Mouse (Mus musculus): ENCODE measurements around the gene Slc35b2. TPM values are rescaled to one million over a fixed set of nuclear protein-coding genes. Genes with fewer than 3 reads are reported as not detected.

The Slc35b2 gene
- polyA plus RNA-seq, 1 experiment from 2014 or later: 91.5 TPM

DNA sequence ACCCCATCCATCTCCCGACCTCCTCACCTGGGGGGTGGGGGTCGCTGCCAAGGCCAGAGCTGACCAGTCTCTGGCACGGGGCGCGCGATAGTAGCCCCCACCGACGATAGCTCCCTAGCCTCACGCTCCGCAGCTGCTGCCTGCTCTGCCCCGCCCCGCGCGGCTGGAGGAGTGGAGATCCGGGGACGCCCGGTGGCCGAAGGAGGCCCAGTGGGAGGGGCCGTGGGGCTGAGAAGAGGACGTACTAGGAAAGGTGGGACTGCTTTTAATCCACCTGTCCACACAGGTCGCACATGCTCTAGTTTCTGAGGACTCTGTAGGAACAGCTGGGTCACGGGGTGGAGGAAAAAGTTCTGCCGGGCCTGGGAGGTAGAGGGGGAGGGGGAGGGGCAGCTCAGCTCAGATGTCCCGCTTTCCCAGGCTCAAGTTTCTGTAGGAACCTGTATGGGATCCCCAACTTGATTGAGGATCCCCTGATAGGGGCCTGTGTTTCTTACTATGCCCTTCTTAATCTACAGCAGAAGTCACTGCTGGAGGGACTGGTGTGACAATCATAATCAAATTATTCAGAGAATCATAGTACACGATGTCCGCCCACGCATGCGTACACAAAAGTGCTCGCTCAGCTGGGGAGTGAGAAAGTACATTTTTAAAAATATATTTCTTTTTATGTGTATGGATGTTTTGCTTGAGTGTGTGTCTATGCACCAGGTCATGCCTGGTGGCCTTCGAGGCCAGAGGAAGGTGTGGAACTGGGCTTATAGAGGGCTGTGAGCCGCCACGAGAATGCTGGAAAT is 36.0 kb downstream of the Slc35b2 start, which contains the start of gene Slc29a1:
Slc29a1 (minus strand) TSS at position 161 of the 797 bp plus-strand sequence.
- Histone ChIP-seq H3K36me3 (ENCODE audit: control insufficient read depth, insufficient read depth) (no peaks in the 10 kb centered on the region), H3K27ac (ENCODE audit: low read length) (no peak within 1 kb of the TSS), H3K4me3 (replicated peaks; ENCODE audit: low read length) (0 out of 2 replicates have a peak within 1 kb of the TSS, but pooled peaks have one; percentile 19), H3K4me2 (ENCODE audit: low read length) (peak within 1 kb of the TSS; percentile 45), H3K9ac (replicated peaks; ENCODE audit: low read depth, low read length) (peak within 1 kb of the TSS; percentile 42; the same call in 1 of the 2 replicates), H3K9me3 (ENCODE audit: control insufficient read depth, low read length) (no peaks in the 10 kb centered on the region), H3K4me1 (replicated peaks; ENCODE audit: control insufficient read depth, insufficient read depth, low read length) (peaks cover 31% of the 10 kb centered on the region), H3K27me3 (replicated peaks; ENCODE audit: control insufficient read depth, insufficient read depth, low read length) (peaks cover 16% of the 10 kb centered on the region)
- WGBS: 15% methylated on average over 32 of the region's 32 CpGs
- ATAC-seq: no peak

DNA sequence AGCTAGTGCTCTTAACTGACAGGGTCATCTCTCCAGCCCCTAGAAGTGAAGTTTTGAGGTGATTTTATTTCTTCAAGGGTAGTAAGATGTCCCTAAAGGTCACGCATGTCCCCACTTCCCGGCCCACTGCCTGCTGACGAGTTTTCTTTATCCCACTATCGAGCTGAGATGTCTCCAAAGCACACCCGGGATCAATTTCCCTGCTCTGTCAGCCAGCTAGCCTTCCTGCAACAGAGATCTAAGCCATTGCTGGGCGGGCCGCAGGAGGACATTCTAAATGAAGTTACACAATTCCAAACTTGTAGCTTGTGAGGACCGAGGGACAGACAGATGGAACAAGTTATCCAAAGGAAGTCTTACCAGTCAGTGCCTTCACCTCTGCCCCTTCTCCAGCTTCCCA is 36.6 kb downstream of the Slc35b2 start:
- Histone ChIP-seq H3K9me3 (ENCODE audit: control insufficient read depth, low read length) (no peaks in the 10 kb centered on the region), H3K27ac (ENCODE audit: low read length) (no peak overlapping the region), H3K9ac (replicated peaks; ENCODE audit: low read depth, low read length) (no peak overlapping the region), H3K36me3 (ENCODE audit: control insufficient read depth, insufficient read depth) (no peaks in the 10 kb centered on the region), H3K4me1 (replicated peaks; ENCODE audit: control insufficient read depth, insufficient read depth, low read length) (peaks cover 25% of the 10 kb centered on the region), H3K27me3 (replicated peaks; ENCODE audit: control insufficient read depth, insufficient read depth, low read length) (peaks cover 16% of the 10 kb centered on the region), H3K4me3 (replicated peaks; ENCODE audit: low read length) (no peak overlapping the region), H3K4me2 (ENCODE audit: low read length) (no peak overlapping the region)
- no peak for ATAC-seq
- WGBS: 59% methylated on average over 8 of the region's 8 CpGs

DNA sequence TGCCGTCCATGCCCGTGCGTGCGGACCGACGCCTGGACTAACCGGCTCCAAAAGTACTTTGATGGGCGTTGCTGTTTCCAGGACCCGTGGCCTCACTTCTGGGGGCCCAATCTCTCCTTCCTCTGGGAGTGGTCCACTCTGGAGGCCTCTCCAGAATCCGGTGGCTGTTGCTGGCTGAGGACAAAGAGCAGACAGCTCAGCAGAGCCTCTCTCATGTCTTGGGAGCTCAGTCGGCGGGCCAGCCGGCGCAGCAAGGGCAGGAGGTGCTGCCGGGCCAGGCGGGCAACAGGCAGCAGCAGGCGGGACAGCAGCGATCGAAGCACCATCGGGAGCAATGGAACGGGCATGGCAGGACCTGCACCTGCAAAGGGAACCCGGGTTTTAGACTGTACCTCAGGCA is 37.7 kb downstream of the Slc35b2 start:
- H3K4me2 ChIP-seq (ENCODE audit: low read length): no peak overlapping the region
- 13% methylated on average over 22 of the region's 22 CpGs for WGBS
- ATAC-seq: no peak

DNA sequence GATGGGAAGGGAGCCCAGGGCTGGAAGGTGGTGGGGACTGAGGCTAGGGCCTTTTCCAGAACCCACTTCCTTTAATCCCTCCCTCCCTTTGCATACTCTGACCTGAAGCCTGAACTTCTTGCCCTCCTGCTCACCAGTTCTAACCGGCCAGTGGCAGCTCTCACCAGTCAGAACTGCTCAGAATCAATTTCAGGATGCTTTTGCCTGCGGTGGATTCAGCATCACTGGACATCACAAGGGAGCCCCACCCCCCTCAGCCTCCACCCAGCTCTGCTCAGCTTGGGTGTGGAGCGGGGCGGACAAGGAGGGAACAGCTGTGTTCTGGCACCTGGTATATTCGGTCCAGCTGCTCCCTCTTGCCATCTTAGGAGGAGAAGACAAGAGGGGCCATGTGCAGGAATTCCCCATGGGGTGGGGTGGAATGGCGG is 38.2 kb downstream of the Slc35b2 start, which contains the start of gene Mymx:
Mymx (minus strand) TSS at position 226 of the 428 bp plus-strand sequence.
- 41% methylated on average over 6 of the region's 6 CpGs for WGBS

More for the DNA sequence above, 37.7 kb downstream of the Slc35b2 start:
- Histone ChIP-seq H3K36me3 (ENCODE audit: control insufficient read depth, insufficient read depth) (no peaks in the 10 kb centered on the region), H3K4me1 (replicated peaks; ENCODE audit: control insufficient read depth, insufficient read depth, low read length) (peaks cover 15% of the 10 kb centered on the region), H3K9me3 (ENCODE audit: control insufficient read depth, low read length) (no peaks in the 10 kb centered on the region), H3K4me3 (replicated peaks; ENCODE audit: low read length) (no peak overlapping the region), H3K27me3 (replicated peaks; ENCODE audit: control insufficient read depth, insufficient read depth, low read length) (peaks cover 16% of the 10 kb centered on the region), H3K9ac (replicated peaks; ENCODE audit: low read depth, low read length) (no peak overlapping the region), H3K27ac (ENCODE audit: low read length) (no peak overlapping the region)

DNA sequence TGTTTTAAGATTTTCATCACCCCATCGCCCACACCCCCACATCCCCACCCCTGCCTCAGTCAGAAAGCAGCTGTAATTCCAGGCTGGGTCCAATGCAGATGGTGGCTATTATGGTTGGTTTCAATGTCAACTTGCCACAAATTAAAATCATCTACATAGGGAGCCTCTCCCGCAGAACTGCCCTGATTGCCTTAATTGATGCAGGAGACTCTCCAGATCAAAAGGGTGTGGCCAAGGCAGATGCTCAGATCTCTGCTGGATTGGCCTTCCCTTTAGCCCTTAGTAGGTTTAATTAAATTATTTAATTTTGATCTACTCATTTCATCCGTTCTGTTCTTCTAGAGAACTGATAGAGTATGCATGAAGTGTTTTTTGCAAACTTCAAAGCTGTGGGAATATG is 39.3 kb downstream of the Slc35b2 start:
- Histone ChIP-seq H3K4me3 (replicated peaks; ENCODE audit: low read length) (no peak overlapping the region), H3K27ac (ENCODE audit: low read length) (no peak overlapping the region), H3K4me2 (ENCODE audit: low read length) (no peak overlapping the region), H3K4me1 (replicated peaks; ENCODE audit: control insufficient read depth, insufficient read depth, low read length) (peaks cover 5% of the 10 kb centered on the region), H3K9me3 (ENCODE audit: control insufficient read depth, low read length) (peaks cover 4% of the 10 kb centered on the region), H3K9ac (replicated peaks; ENCODE audit: low read depth, low read length) (no peak overlapping the region), H3K36me3 (ENCODE audit: control insufficient read depth, insufficient read depth) (no peaks in the 10 kb centered on the region), H3K27me3 (replicated peaks; ENCODE audit: control insufficient read depth, insufficient read depth, low read length) (peaks cover 16% of the 10 kb centered on the region)
- 75% methylated on average over 3 of the region's 3 CpGs for WGBS
- no peak for ATAC-seq

More for the DNA sequence above, 38.2 kb downstream of the Slc35b2 start, which contains the start of gene Mymx:
- ATAC-seq: 0 out of 2 replicates have a peak, but pooled peaks have one; percentile 6
- no peaks in the 10 kb centered on the region for H3K9me3 ChIP-seq (ENCODE audit: control insufficient read depth, low read length)
- no peak within 1 kb of the TSS for H3K4me3 ChIP-seq (replicated peaks; ENCODE audit: low read length)
- H3K27ac ChIP-seq (ENCODE audit: low read length): no peak within 1 kb of the TSS
- no peak within 1 kb of the TSS for H3K4me2 ChIP-seq (ENCODE audit: low read length)
- no peak within 1 kb of the TSS for H3K9ac ChIP-seq (replicated peaks; ENCODE audit: low read depth, low read length)
- H3K27me3 ChIP-seq (replicated peaks; ENCODE audit: control insufficient read depth, insufficient read depth, low read length): peaks cover 16% of the 10 kb centered on the region
- no peaks in the 10 kb centered on the region for H3K36me3 ChIP-seq (ENCODE audit: control insufficient read depth, insufficient read depth)
- H3K4me1 ChIP-seq (replicated peaks; ENCODE audit: control insufficient read depth, insufficient read depth, low read length): peaks cover 9% of the 10 kb centered on the region

DNA sequence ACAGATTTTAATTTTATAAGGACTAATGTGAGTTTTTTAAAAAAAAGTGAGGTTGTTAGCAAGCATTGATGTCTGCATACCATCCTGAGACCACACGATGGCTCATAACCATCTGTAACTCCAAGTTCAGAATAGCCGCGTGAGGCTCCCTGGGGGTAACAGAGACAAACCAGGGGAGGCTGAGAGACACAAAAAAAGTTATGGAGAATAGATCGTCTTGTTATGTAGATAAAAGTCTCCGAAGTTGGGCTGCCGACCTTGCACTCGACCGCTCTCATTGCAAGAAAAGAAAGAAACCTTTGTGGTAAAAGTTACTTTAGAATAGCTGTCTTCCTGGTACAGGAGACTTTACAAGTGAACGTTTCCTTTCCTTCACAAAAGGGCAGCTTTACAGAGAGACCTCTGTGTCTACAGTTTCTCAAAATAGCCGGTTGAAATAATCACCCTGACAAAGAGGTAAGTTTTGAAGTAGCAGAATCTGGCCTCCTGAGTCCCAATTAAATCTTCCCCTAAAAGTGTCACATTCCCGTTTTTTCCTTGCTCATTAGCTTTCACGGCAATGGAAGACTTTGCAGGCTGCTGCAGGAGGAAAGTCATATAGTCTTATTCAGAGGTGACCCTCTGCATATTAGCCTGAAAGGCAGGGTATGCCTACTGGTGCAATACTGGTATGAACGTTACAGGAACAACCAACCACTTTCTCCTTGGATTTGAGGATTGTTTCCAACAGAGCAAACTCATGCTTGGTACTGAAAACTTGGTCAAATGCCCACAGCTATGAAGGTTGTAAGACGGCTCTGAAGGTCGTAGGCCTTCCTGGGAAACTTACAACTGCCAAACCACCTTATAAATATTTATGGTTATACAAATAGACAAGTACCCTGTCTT is 43.6 kb downstream of the Slc35b2 start:
- Histone ChIP-seq H3K4me3 (replicated peaks; ENCODE audit: low read length) (no peak overlapping the region), H3K9ac (replicated peaks; ENCODE audit: low read depth, low read length) (no peak overlapping the region), H3K27ac (ENCODE audit: low read length) (no peak overlapping the region), H3K36me3 (ENCODE audit: control insufficient read depth, insufficient read depth) (no peaks in the 10 kb centered on the region), H3K4me1 (replicated peaks; ENCODE audit: control insufficient read depth, insufficient read depth, low read length) (no peaks in the 10 kb centered on the region), H3K27me3 (replicated peaks; ENCODE audit: control insufficient read depth, insufficient read depth, low read length) (no peaks in the 10 kb centered on the region; the same call in 1 of the 2 replicates), H3K9me3 (ENCODE audit: control insufficient read depth, low read length) (peaks cover 4% of the 10 kb centered on the region), H3K4me2 (ENCODE audit: low read length) (no peak overlapping the region)
- WGBS: 71% methylated on average over 15 of the region's 15 CpGs
- ATAC-seq: no peak

DNA sequence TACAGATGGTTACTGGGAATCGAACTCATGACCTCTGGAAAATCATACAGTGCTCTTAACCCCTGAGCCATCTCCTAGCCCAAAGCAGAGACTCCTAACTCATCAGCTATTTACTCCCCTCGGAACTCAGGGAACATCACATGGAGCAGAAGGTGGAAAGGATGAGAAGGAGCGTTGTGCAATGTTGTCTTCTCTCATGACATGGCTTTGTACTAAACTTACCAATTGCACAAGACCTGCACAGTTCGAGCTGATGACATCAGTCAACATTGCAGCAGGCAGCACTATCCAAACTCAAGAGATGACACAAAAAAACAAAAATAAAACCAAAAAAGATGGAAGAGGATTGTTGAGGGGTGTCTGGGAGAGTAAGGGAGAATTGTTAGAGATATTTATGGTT is 44.7 kb downstream of the Slc35b2 start:
- H3K27ac ChIP-seq (ENCODE audit: low read length): no peak overlapping the region
- H3K4me3 ChIP-seq (replicated peaks; ENCODE audit: low read length): no peak overlapping the region
- 89% methylated on average over 4 of the region's 4 CpGs for WGBS
- no peaks in the 10 kb centered on the region for H3K36me3 ChIP-seq (ENCODE audit: control insufficient read depth, insufficient read depth)
- ATAC-seq: no peak
- H3K9me3 ChIP-seq (ENCODE audit: control insufficient read depth, low read length): peaks cover 4% of the 10 kb centered on the region
- no peaks in the 10 kb centered on the region for H3K4me1 ChIP-seq (replicated peaks; ENCODE audit: control insufficient read depth, insufficient read depth, low read length)
- H3K9ac ChIP-seq (replicated peaks; ENCODE audit: low read depth, low read length): no peak overlapping the region
- H3K27me3 ChIP-seq (replicated peaks; ENCODE audit: control insufficient read depth, insufficient read depth, low read length): no peaks in the 10 kb centered on the region
- H3K4me2 ChIP-seq (ENCODE audit: low read length): no peak overlapping the region

DNA sequence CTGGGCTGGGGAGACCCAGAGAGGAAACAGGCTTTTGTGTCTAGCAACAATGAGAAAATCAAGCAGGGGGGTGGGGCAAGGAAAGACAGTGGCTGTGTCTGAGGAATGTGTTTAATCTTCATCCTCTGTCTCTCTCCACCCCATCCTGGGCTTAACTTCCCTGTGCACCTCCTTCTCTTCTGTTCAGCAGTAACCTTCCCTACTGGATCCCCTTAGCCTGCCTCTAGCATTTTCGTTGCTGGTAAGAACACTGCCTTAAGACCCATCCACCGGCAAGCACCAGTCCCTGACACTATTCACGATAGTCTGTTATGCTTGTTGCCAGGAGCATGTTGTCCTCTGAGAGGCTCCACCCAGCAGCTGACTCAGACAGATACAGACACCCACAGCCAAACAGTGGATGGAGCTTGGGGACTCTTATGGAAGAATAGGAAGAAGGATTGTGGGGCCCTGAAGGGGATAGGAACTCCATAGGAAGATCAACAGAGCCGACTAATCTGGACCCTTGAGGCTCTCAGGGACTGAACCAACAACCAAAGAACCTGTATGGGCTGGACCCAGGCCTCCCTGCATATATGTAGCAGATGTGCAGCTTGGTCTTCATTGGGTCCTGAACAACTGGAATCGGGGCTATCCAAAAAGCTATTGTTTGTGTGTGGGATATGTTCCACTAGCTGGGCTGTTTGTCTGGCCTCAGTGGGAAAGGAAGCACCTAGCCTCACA is 46.6 kb downstream of the Slc35b2 start:
- no peak overlapping the region for H3K9ac ChIP-seq (replicated peaks; ENCODE audit: low read depth, low read length)
- no peaks in the 10 kb centered on the region for H3K27me3 ChIP-seq (replicated peaks; ENCODE audit: control insufficient read depth, insufficient read depth, low read length)
- no peaks in the 10 kb centered on the region for H3K4me1 ChIP-seq (replicated peaks; ENCODE audit: control insufficient read depth, insufficient read depth, low read length)
- H3K4me3 ChIP-seq (replicated peaks; ENCODE audit: low read length): no peak overlapping the region
- peaks cover 4% of the 10 kb centered on the region for H3K9me3 ChIP-seq (ENCODE audit: control insufficient read depth, low read length)
- WGBS: 27% methylated on average over 5 of the region's 5 CpGs
- H3K36me3 ChIP-seq (ENCODE audit: control insufficient read depth, insufficient read depth): no peaks in the 10 kb centered on the region
- no peak overlapping the region for H3K4me2 ChIP-seq (ENCODE audit: low read length)
- H3K27ac ChIP-seq (ENCODE audit: low read length): no peak overlapping the region
- no peak for ATAC-seq
